Mouse (Mus musculus) inflammation-experienced regulatory T-cells, adult 16 weeks (primary cell): ENCODE data around the gene Fcgr4. TPM values are rescaled to one million over a fixed set of nuclear protein-coding genes. Genes with fewer than 3 reads are reported as not detected.

Experiments used
- polyA plus RNA-seq: library from polyadenylated mRNA; unstranded; fragments of 100-300 nt; shearing (Covaris generic); gene quantifications from one replicate; pipeline ENCODE4 v1.2.1, GENCODE M21; 2017

Gene Fcgr4
- 0.85 TPM for polyA plus RNA-seq

GRCm38 (mm10) chr1:171018737-171019136 lies at the start of gene Fcgr4:
Fcgr4 (plus strand) TSS chr1:171018920.

GRCm38 (mm10) chr1:170976447-170976846 lies 42.3 kb upstream of the Fcgr4 start, which contains the start of gene Fcgr2b:
Fcgr2b (minus strand) TSS chr1:170976547.

GRCm38 (mm10) chr1:171064491-171065242 lies 45.9 kb downstream of the Fcgr4 start, which contains the start of gene Fcgr3:
Fcgr3 (minus strand) TSS chr1:171064935.

Other genes with a start within 250 kb of the Fcgr4 start
- 13.2 TPM for gene Atf6, start 151.1 kb upstream of the Fcgr4 start, polyA plus RNA-seq
- gene Gm26620, start 133.9 kb upstream of the Fcgr4 start, polyA plus RNA-seq: not detected
- 39.9 TPM for gene Dusp12, start 133.4 kb upstream of the Fcgr4 start, polyA plus RNA-seq
- gene Fcrlb, start 106.0 kb upstream of the Fcgr4 start, polyA plus RNA-seq: not detected
- gene Fcrla, start 91.3 kb upstream of the Fcgr4 start, polyA plus RNA-seq: 1.8 TPM
- 1.5 TPM for gene Fcgr2b, start 42.4 kb upstream of the Fcgr4 start, polyA plus RNA-seq
- 2.1 TPM for gene Fcgr3, start 46.0 kb downstream of the Fcgr4 start, polyA plus RNA-seq
- 2.4 TPM for gene Cfap126, start 95.0 kb downstream of the Fcgr4 start, polyA plus RNA-seq
- 161 TPM for gene Sdhc, start 131.7 kb downstream of the Fcgr4 start, polyA plus RNA-seq
- not detected for gene Mpz, start 131.8 kb downstream of the Fcgr4 start, polyA plus RNA-seq
- gene Pcp4l1, start 177.3 kb downstream of the Fcgr4 start, polyA plus RNA-seq: not detected
- gene Nr1i3, start 195.1 kb downstream of the Fcgr4 start, polyA plus RNA-seq: 0.15 TPM
- gene Tomm40l, start 203.6 kb downstream of the Fcgr4 start, polyA plus RNA-seq: 40.9 TPM
- 0.79 TPM for gene Apoa2, start 206.1 kb downstream of the Fcgr4 start, polyA plus RNA-seq
- 15.8 TPM for gene Fcer1g, start 215.4 kb downstream of the Fcgr4 start, polyA plus RNA-seq
- gene Adamts4, start 231.5 kb downstream of the Fcgr4 start, polyA plus RNA-seq: not detected
- 200 TPM for gene Ndufs2, start 232.5 kb downstream of the Fcgr4 start, polyA plus RNA-seq